Mouse (Mus musculus) MEL (cell line): ENCODE measurements at regions not wholly inside any gene's neighbourhood (a gene's known extent, or its start where the extent isn't known, plus 50 kb on each side); places are given as distances from the start of the nearest gene placed in this dataset.

Experiments used
- DNase-seq: peaks from one replicate; pipeline ENCODE4 v3.0.0; 2011; ENCODE audit warnings: low read depth, low spot score
- H3K27ac ChIP-seq: 2 replicates; pipeline ENCODE4 v1.5.1; 2012; ENCODE audit warnings: low read depth, mild to moderate bottlenecking, control low read depth, low read length, moderate library complexity; ENCODE audit not compliant: control insufficient read depth
- H3K27me3 ChIP-seq, 2 experiments: fragments of 150-350 bp in 1 of 2; sonication (generic) in 1 of 2; 2 replicates each; pipeline ENCODE4 v1.6.1; 2012; ENCODE audit warnings: low read length in 2 of 2, mild to moderate bottlenecking in 2 of 2, improper control_type of control experiment in 1 of 2, moderate library complexity in 1 of 2; ENCODE audit not compliant: insufficient read depth in 2 of 2, control insufficient read depth in 1 of 2
- H3K36me3 ChIP-seq, 2 experiments: 2 replicates each; pipeline ENCODE4 v1.6.1; 2012 to 2014; ENCODE audit warnings: low read length in 2 of 2, improper control_type of control experiment in 1 of 2, inconsistent platforms in 1 of 2, mild to moderate bottlenecking in 1 of 2; ENCODE audit not compliant: insufficient read depth in 2 of 2, control insufficient read depth in 1 of 2
- H3K4me1 ChIP-seq, 2 experiments: fragments of 150-350 bp in 1 of 2; sonication (generic) in 1 of 2; 2 replicates each; pipeline ENCODE4 v1.6.1; 2012; ENCODE audit warnings: low read length in 2 of 2, improper control_type of control experiment in 1 of 2, mild to moderate bottlenecking in 1 of 2; ENCODE audit not compliant: insufficient read depth in 2 of 2, control insufficient read depth in 1 of 2
- H3K4me3 ChIP-seq, 2 experiments: fragments of 150-350 bp in 1 of 2; sonication (generic) in 1 of 2; 2 replicates each; pipeline ENCODE4 v1.5.1; 2012; ENCODE audit warnings: low read depth in 2 of 2, low read length in 2 of 2, mild to moderate bottlenecking in 2 of 2, moderate library complexity in 2 of 2, control low read depth in 1 of 2, improper control_type of control experiment in 1 of 2; ENCODE audit not compliant: control insufficient read depth in 1 of 2, insufficient read depth in 1 of 2
- H3K79me2 ChIP-seq: 2 replicates; pipeline ENCODE4 v1.6.1; 2012; ENCODE audit warnings: mild to moderate bottlenecking, low read length, moderate library complexity; ENCODE audit not compliant: control insufficient read depth, poor library complexity, insufficient read depth
- H3K9ac ChIP-seq: 2 replicates; pipeline ENCODE4 v1.6.1; 2012; ENCODE audit warnings: low read depth, mild to moderate bottlenecking, control low read depth, low read length, moderate library complexity; ENCODE audit not compliant: control insufficient read depth, poor library complexity, severe bottlenecking
- H3K9me3 ChIP-seq: fragments of 150-350 bp; sonication (generic); replicated peaks from 2 replicates; pipeline ENCODE4 v1.6.1; 2012; ENCODE audit warnings: mild to moderate bottlenecking, low read length, improper control_type of control experiment, moderate library complexity; ENCODE audit not compliant: insufficient read depth
- BHLHE40 ChIP-seq: IDR thresholded peaks from 2 replicates; pipeline ENCODE4 v1.6.1; 2012; ENCODE audit warnings: low read depth, mild to moderate bottlenecking, inconsistent platforms, low read length, improper control_type of control experiment, borderline replicate concordance
- CHD1 ChIP-seq: IDR thresholded peaks from 2 replicates; pipeline ENCODE4 v1.6.1; 2012; ENCODE audit warnings: low read depth, mild to moderate bottlenecking, inconsistent platforms, low read length, improper control_type of control experiment
- CHD2 ChIP-seq: IDR thresholded peaks from 2 replicates; pipeline ENCODE4 v1.6.1; 2011; ENCODE audit warnings: low read length, improper control_type of control experiment
- E2F4 ChIP-seq: IDR thresholded peaks from 2 replicates; pipeline ENCODE4 v1.6.1; 2011; ENCODE audit warnings: low read depth, low read length, improper control_type of control experiment, borderline replicate concordance
- ELF1 ChIP-seq: IDR thresholded peaks from 2 replicates; pipeline ENCODE4 v1.6.1; 2014; ENCODE audit warnings: low read depth, mild to moderate bottlenecking, inconsistent platforms, low read length, improper control_type of control experiment, moderate library complexity
- EP300 ChIP-seq, 2 experiments: IDR thresholded peaks; 2 replicates each; pipeline ENCODE4 v1.6.1; 2011; ENCODE audit warnings: improper control_type of control experiment in 2 of 2, low read length in 2 of 2, low read depth in 1 of 2, mild to moderate bottlenecking in 1 of 2
- ETS1 ChIP-seq: IDR thresholded peaks from 2 replicates; pipeline ENCODE4 v1.6.1; 2012; ENCODE audit warnings: low read depth, mild to moderate bottlenecking, inconsistent platforms, low read length, improper control_type of control experiment, moderate library complexity
- GABPA ChIP-seq: IDR thresholded peaks from 2 replicates; pipeline ENCODE4 v1.6.1; 2012; ENCODE audit warnings: low read depth, mild to moderate bottlenecking, inconsistent platforms, low read length, improper control_type of control experiment, moderate library complexity
- GATA1 ChIP-seq: IDR thresholded peaks from 2 replicates; pipeline ENCODE4 v1.6.1; 2011; ENCODE audit warnings: low read depth, low read length, improper control_type of control experiment
- JUND ChIP-seq: IDR thresholded peaks from 2 replicates; pipeline ENCODE4 v1.6.1; 2011; ENCODE audit warnings: low read depth, mild to moderate bottlenecking, improper control_type of control experiment, low read length
- KAT2A ChIP-seq: conservative IDR thresholded peaks from 2 replicates; pipeline ENCODE4 v1.6.1; 2012; ENCODE audit warnings: low read depth, low read length, improper control_type of control experiment, inconsistent platforms
- MAX ChIP-seq: IDR thresholded peaks from 2 replicates; pipeline ENCODE4 v1.6.1; 2011; ENCODE audit warnings: low read length, improper control_type of control experiment
- MAZ ChIP-seq: IDR thresholded peaks from 2 replicates; pipeline ENCODE4 v1.6.1; 2012; ENCODE audit warnings: low read depth, mild to moderate bottlenecking, inconsistent platforms, low read length, improper control_type of control experiment
- MEF2A ChIP-seq: IDR thresholded peaks from 2 replicates; pipeline ENCODE4 v1.6.1; 2014; ENCODE audit warnings: low read depth, mild to moderate bottlenecking, inconsistent platforms, low read length, improper control_type of control experiment; ENCODE audit not compliant: poor library complexity, insufficient replicate concordance, severe bottlenecking; ENCODE audit errors: extremely low read depth
- MXI1 ChIP-seq: IDR thresholded peaks from 2 replicates; pipeline ENCODE4 v1.6.1; 2011; ENCODE audit warnings: mild to moderate bottlenecking, low read depth, low read length, improper control_type of control experiment
- MYB ChIP-seq: IDR thresholded peaks from 2 replicates; pipeline ENCODE4 v1.6.1; 2011; ENCODE audit warnings: mild to moderate bottlenecking, low read depth, low read length, improper control_type of control experiment
- MYC ChIP-seq: IDR thresholded peaks from 2 replicates; pipeline ENCODE4 v1.6.1; 2011; ENCODE audit warnings: low read depth, mild to moderate bottlenecking, low read length, improper control_type of control experiment, moderate library complexity
- NELFE ChIP-seq: IDR thresholded peaks from 2 replicates; pipeline ENCODE4 v1.6.1; 2011; ENCODE audit warnings: low read depth, low read length, improper control_type of control experiment
- NRF1 ChIP-seq: IDR thresholded peaks from 2 replicates; pipeline ENCODE4 v1.6.1; 2014; ENCODE audit warnings: low read depth, mild to moderate bottlenecking, inconsistent platforms, low read length, improper control_type of control experiment, moderate library complexity; ENCODE audit not compliant: poor library complexity, insufficient read depth, severe bottlenecking
- POLR2A ChIP-seq, 2 experiments: IDR thresholded peaks; 2 replicates each; pipeline ENCODE4 v1.6.1; 2011 to 2012; ENCODE audit warnings: low read length in 2 of 2, mild to moderate bottlenecking in 2 of 2, control low read depth in 1 of 2, improper control_type of control experiment in 1 of 2, low read depth in 1 of 2, moderate library complexity in 1 of 2; ENCODE audit not compliant: control insufficient read depth in 1 of 2, insufficient read depth in 1 of 2, poor library complexity in 1 of 2
- POLR2AphosphoS5 ChIP-seq: IDR thresholded peaks from 2 replicates; pipeline ENCODE4 v1.6.1; 2012; ENCODE audit warnings: low read depth, borderline replicate concordance, mild to moderate bottlenecking, inconsistent platforms, low read length, moderate library complexity, mixed read lengths
- RAD21 ChIP-seq: IDR thresholded peaks from 2 replicates; pipeline ENCODE4 v1.6.1; 2011; ENCODE audit warnings: mild to moderate bottlenecking, low read depth, low read length, improper control_type of control experiment
- RCOR1 ChIP-seq: IDR thresholded peaks from 2 replicates; pipeline ENCODE4 v1.6.1; 2012; ENCODE audit warnings: low read depth, mild to moderate bottlenecking, inconsistent platforms, low read length, improper control_type of control experiment
- SIN3A ChIP-seq: IDR thresholded peaks from 2 replicates; pipeline ENCODE4 v1.6.1; 2012; ENCODE audit warnings: low read length, improper control_type of control experiment, inconsistent platforms
- SMC3 ChIP-seq: IDR thresholded peaks from 2 replicates; pipeline ENCODE4 v1.6.1; 2011; ENCODE audit warnings: low read depth, low read length, improper control_type of control experiment
- TAL1 ChIP-seq: IDR thresholded peaks from 2 replicates; pipeline ENCODE4 v1.6.1; 2012; ENCODE audit warnings: mild to moderate bottlenecking, inconsistent platforms, low read length, moderate library complexity, mixed read lengths
- TCF12 ChIP-seq: IDR thresholded peaks from 2 replicates; pipeline ENCODE4 v1.6.1; 2014; ENCODE audit warnings: low read depth, mild to moderate bottlenecking, inconsistent platforms, low read length, improper control_type of control experiment, moderate library complexity
- USF2 ChIP-seq, 2 experiments: IDR thresholded peaks; 2 replicates each; pipeline ENCODE4 v1.6.1; 2011 to 2012; ENCODE audit warnings: improper control_type of control experiment in 2 of 2, low read length in 2 of 2, borderline replicate concordance in 1 of 2, inconsistent platforms in 1 of 2, low read depth in 1 of 2, mild to moderate bottlenecking in 1 of 2; ENCODE audit not compliant: insufficient read depth in 1 of 2
- ZC3H11A ChIP-seq: IDR thresholded peaks from 2 replicates; pipeline ENCODE4 v1.6.1; 2012; ENCODE audit warnings: low read depth, mild to moderate bottlenecking, inconsistent platforms, low read length, improper control_type of control experiment
- ZNF384 ChIP-seq: IDR thresholded peaks from 2 replicates; pipeline ENCODE4 v1.6.1; 2012; ENCODE audit warnings: low read depth, mild to moderate bottlenecking, inconsistent platforms, low read length, improper control_type of control experiment

DNA sequence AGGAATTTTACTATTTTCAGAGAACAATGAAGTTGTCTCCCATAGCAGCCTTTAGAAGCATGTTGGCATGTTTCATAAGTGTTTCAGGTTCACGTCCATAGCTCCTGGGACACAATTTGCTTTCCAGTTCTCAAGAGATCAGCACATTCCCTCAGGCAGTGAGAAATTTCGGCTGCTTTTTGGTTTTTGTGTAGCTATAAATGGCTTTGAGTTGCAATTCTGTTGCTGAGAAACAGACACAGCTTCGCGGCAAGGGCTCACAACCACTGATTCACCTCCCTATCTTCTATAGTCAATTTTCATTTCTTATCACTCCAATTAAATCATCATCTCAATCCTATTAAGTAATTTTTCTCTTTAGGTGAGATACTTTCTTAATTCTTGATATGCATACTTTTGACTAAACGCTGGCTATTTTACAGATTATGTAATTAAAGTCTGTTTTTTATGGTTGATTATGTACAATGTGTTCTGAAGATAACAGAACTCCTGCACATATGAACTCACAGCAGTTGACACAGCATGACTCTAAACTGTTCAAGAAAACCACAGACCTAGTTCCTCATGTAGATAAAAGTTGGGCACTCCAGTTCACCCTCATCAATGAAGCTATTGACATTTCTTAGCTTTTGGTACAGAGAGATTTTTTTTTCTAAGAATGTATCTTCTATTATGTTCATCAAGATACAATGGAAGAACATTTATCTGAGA lies 694.1 kb upstream of the Gm21833 start:
- Histone ChIP-seq H3K36me3 (no peaks in the 10 kb centered on the region), H3K27me3 (no peaks in the 10 kb centered on the region), H3K9me3 (no peaks in the 10 kb centered on the region), H3K9ac (no peak overlapping the region), H3K4me1 (no peaks in the 10 kb centered on the region), H3K79me2 (no peaks in the 10 kb centered on the region), H3K27ac (no peak overlapping the region), H3K4me3 (no peak overlapping the region)
- peak; percentile 46; the same call in 1 of the 2 replicates for TF ChIP-seq MYB
- TF ChIP-seq RAD21 = no peak
- no peak for TF ChIP-seq KAT2A
- TF ChIP-seq SMC3 = no peak
- no peak for TF ChIP-seq ZNF384
- no peak for TF ChIP-seq POLR2A (IDR thresholded peaks at IDR 0.05; ENCODE audit: control insufficient read depth in 1 of 2, insufficient read depth in 1 of 2, low read depth in 1 of 2, low read length in 2 of 2, poor library complexity in 1 of 2)
- peak; percentile 51 for TF ChIP-seq ETS1
- no peak for TF ChIP-seq TAL1
- TF ChIP-seq ELF1 = no peak
- TF ChIP-seq MAX = no peak
- TF ChIP-seq MEF2A = no peak
- TF ChIP-seq EP300 (IDR thresholded peaks at IDR 0.05; ENCODE audit: low read depth in 1 of 2, low read length in 2 of 2) = peak; percentile 67 to 75
- TF ChIP-seq TCF12 = peak; percentile 28; the same call in 1 of the 2 replicates
- TF ChIP-seq MYC = no peak
- no peak for TF ChIP-seq CHD2
- TF ChIP-seq GATA1 = peak; percentile 37; the same call in 1 of the 2 replicates
- no peak for TF ChIP-seq USF2 (IDR thresholded peaks at IDR 0.05; ENCODE audit: borderline replicate concordance in 1 of 2, insufficient read depth in 1 of 2, low read depth in 1 of 2, low read length in 2 of 2)
- TF ChIP-seq MXI1 = no peak
- TF ChIP-seq RCOR1 = no peak
- no peak for TF ChIP-seq NELFE
- no peak for TF ChIP-seq BHLHE40
- no peak for TF ChIP-seq GABPA
- peak; percentile 24 for DNase-seq

DNA sequence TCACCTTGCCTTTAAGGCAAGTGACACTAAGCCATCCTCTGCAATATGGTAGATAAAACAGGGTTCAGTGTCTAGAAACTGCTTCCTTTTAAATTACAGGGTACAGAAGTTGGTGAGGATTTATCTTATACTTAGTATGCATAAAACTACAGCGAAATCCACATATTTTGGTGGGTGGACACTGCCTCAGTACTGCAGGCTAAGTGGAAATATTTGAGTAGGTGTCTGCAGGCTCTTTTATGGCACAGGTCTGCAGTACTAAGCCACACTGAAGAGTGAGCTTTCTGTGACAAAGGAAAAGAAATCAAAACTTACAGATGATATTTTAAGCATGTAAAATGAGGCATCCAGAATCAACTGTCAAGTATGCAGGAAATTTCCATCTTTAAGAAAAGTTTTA lies 692.9 kb upstream of the Gm21833 start:
- no peaks in the 10 kb centered on the region for H3K79me2 ChIP-seq
- H3K4me1 ChIP-seq = no peaks in the 10 kb centered on the region
- H3K4me3 ChIP-seq = no peak overlapping the region
- no peak overlapping the region for H3K27ac ChIP-seq
- no peak for DNase-seq
- no peaks in the 10 kb centered on the region for H3K36me3 ChIP-seq
- H3K9ac ChIP-seq = no peak overlapping the region
- no peaks in the 10 kb centered on the region for H3K27me3 ChIP-seq
- no peaks in the 10 kb centered on the region for H3K9me3 ChIP-seq
- TF ChIP-seq RCOR1 (no peak), SIN3A (no peak), POLR2AphosphoS5 (no peak), MAZ (no peak), CHD1 (no peak), ZC3H11A (no peak), JUND (no peak), E2F4 (no peak), CHD2 (no peak), SMC3 (no peak), ETS1 (no peak), GABPA (no peak), NRF1 (no peak), MAX (no peak), USF2 (IDR thresholded peaks at IDR 0.05; ENCODE audit: borderline replicate concordance in 1 of 2, insufficient read depth in 1 of 2, low read depth in 1 of 2, low read length in 2 of 2) (no peak)
